Mouse (Mus musculus): ENCODE measurements around the gene Pex19.

GRCm38 (mm10) chr1:172162009-172162408, 35.5 kb downstream of the Pex19 start:
- TF ChIP-seq CTCF (IDR thresholded peaks at IDR 0.05; ENCODE audit: control insufficient read depth, insufficient read depth, low read length) (no peak), POLR2A (IDR thresholded peaks at IDR 0.05; ENCODE audit: borderline replicate concordance, control insufficient read depth, low read depth, low read length) (no peak)

Data from bone marrow, adult 2 months (tissue).